Mouse (Mus musculus): Measurements from ENCODE around the gene Cks2. TPM values are rescaled to one million over a fixed set of nuclear protein-coding genes. Genes with fewer than 3 reads are reported as not detected.
A peak's percentile ranks its signal among the peaks of the same experiment; 100 is the strongest.

Gene Cks2
- polyA plus RNA-seq, 1 experiment, result 22.5 TPM

GRCm38 (mm10) chr13:51646362-51647027 is 1.5 kb downstream of the Cks2 start:
- peaks cover 56% of the 10 kb centered on the region for H3K4me1 ChIP-seq (ENCODE audit: control insufficient read depth)
- peak overlapping the region; percentile 87 for H3K4me3 ChIP-seq (replicated peaks)
- peaks cover 53% of the 10 kb centered on the region for H3K36me3 ChIP-seq (ENCODE audit: control insufficient read depth)
- TF ChIP-seq TAL1 (IDR thresholded peaks at IDR 0.05; ENCODE audit: low read length) (no peak), GATA1 (IDR thresholded peaks at IDR 0.05; ENCODE audit: low read length) (no peak)
- no peaks in the 10 kb centered on the region for H3K27me3 ChIP-seq (ENCODE audit: control insufficient read depth)
- no peaks in the 10 kb centered on the region for H3K9me3 ChIP-seq (ENCODE audit: control insufficient read depth, low read length)

- Histone ChIP-seq H3K9me3 (ENCODE audit: control insufficient read depth, low read length) (no peaks in the 10 kb centered on the region), H3K4me3 (replicated peaks) (peak overlapping the region; percentile 87), H3K36me3 (ENCODE audit: control insufficient read depth) (peaks cover 65% of the 10 kb centered on the region), H3K27me3 (ENCODE audit: control insufficient read depth) (no peaks in the 10 kb centered on the region), H3K4me1 (ENCODE audit: control insufficient read depth) (peaks cover 61% of the 10 kb centered on the region)
- no peak for TF ChIP-seq TAL1 (IDR thresholded peaks at IDR 0.05; ENCODE audit: low read length)
- TF ChIP-seq GATA1 (IDR thresholded peaks at IDR 0.05; ENCODE audit: low read length), result no peak
Observed at GRCm38 (mm10) chr13:51647770-51648169, 2.7 kb downstream of the Cks2 start.

GRCm38 (mm10) chr13:51648237-51648636 is 3.2 kb downstream of the Cks2 start:
- TF ChIP-seq GATA1 (IDR thresholded peaks at IDR 0.05; ENCODE audit: low read length), result peak; percentile 78
- no peak for TF ChIP-seq TAL1 (IDR thresholded peaks at IDR 0.05; ENCODE audit: low read length)
- Histone ChIP-seq H3K4me3 (replicated peaks) (peak overlapping the region; percentile 87), H3K27me3 (ENCODE audit: control insufficient read depth) (no peaks in the 10 kb centered on the region), H3K36me3 (ENCODE audit: control insufficient read depth) (peaks cover 70% of the 10 kb centered on the region), H3K9me3 (ENCODE audit: control insufficient read depth, low read length) (no peaks in the 10 kb centered on the region), H3K4me1 (ENCODE audit: control insufficient read depth) (peaks cover 66% of the 10 kb centered on the region)

- H3K27me3 ChIP-seq (ENCODE audit: control insufficient read depth), result no peaks in the 10 kb centered on the region
- peaks cover 57% of the 10 kb centered on the region for H3K4me1 ChIP-seq (ENCODE audit: control insufficient read depth)
- no peaks in the 10 kb centered on the region for H3K9me3 ChIP-seq (ENCODE audit: control insufficient read depth, low read length)
- no peak overlapping the region for H3K4me3 ChIP-seq (replicated peaks)
- TF ChIP-seq GATA1 (IDR thresholded peaks at IDR 0.05; ENCODE audit: low read length), result no peak
- TF ChIP-seq TAL1 (IDR thresholded peaks at IDR 0.05; ENCODE audit: low read length), result no peak
- peaks cover 85% of the 10 kb centered on the region for H3K36me3 ChIP-seq (ENCODE audit: control insufficient read depth)
Observed at GRCm38 (mm10) chr13:51649740-51650139, 4.7 kb downstream of the Cks2 start.

- Histone ChIP-seq H3K36me3 (ENCODE audit: control insufficient read depth) (peaks cover 96% of the 10 kb centered on the region), H3K27me3 (ENCODE audit: control insufficient read depth) (no peaks in the 10 kb centered on the region), H3K4me1 (ENCODE audit: control insufficient read depth) (peaks cover 56% of the 10 kb centered on the region), H3K9me3 (ENCODE audit: control insufficient read depth, low read length) (no peaks in the 10 kb centered on the region), H3K4me3 (replicated peaks) (peak within 1 kb of the TSS; percentile 92)
- TF ChIP-seq TAL1 (IDR thresholded peaks at IDR 0.05; ENCODE audit: low read length) (no peak), GATA1 (IDR thresholded peaks at IDR 0.05; ENCODE audit: low read length) (no peak)
Observed at GRCm38 (mm10) chr13:51651408-51652064, 6.5 kb downstream of the Cks2 start, which contains the start of gene Secisbp2. Secisbp2 (plus strand) TSS chr13:51651697.

- no peak overlapping the region for H3K4me3 ChIP-seq (replicated peaks)
- no peaks in the 10 kb centered on the region for H3K27me3 ChIP-seq (ENCODE audit: control insufficient read depth)
- TF ChIP-seq TAL1 (IDR thresholded peaks at IDR 0.05; ENCODE audit: low read length), result no peak
- TF ChIP-seq GATA1 (IDR thresholded peaks at IDR 0.05; ENCODE audit: low read length), result no peak
- H3K4me1 ChIP-seq (ENCODE audit: control insufficient read depth), result peaks cover 49% of the 10 kb centered on the region
- no peaks in the 10 kb centered on the region for H3K9me3 ChIP-seq (ENCODE audit: control insufficient read depth, low read length)
- H3K36me3 ChIP-seq (ENCODE audit: control insufficient read depth), result peaks cover 97% of the 10 kb centered on the region
Observed at GRCm38 (mm10) chr13:51653159-51653558, 8.1 kb downstream of the Cks2 start.

GRCm38 (mm10) chr13:51653961-51654360 is 8.9 kb downstream of the Cks2 start:
- no peaks in the 10 kb centered on the region for H3K9me3 ChIP-seq (ENCODE audit: control insufficient read depth, low read length)
- H3K36me3 ChIP-seq (ENCODE audit: control insufficient read depth), result peaks cover 97% of the 10 kb centered on the region
- H3K4me3 ChIP-seq (replicated peaks), result no peak overlapping the region
- H3K4me1 ChIP-seq (ENCODE audit: control insufficient read depth), result peaks cover 41% of the 10 kb centered on the region
- no peak for TF ChIP-seq TAL1 (IDR thresholded peaks at IDR 0.05; ENCODE audit: low read length)
- TF ChIP-seq GATA1 (IDR thresholded peaks at IDR 0.05; ENCODE audit: low read length), result no peak
- H3K27me3 ChIP-seq (ENCODE audit: control insufficient read depth), result no peaks in the 10 kb centered on the region

- TF ChIP-seq GATA1 (IDR thresholded peaks at IDR 0.05; ENCODE audit: low read length) (no peak), TAL1 (IDR thresholded peaks at IDR 0.05; ENCODE audit: low read length) (no peak)
- Histone ChIP-seq H3K9me3 (ENCODE audit: control insufficient read depth, low read length) (no peaks in the 10 kb centered on the region), H3K4me3 (replicated peaks) (no peak overlapping the region), H3K4me1 (ENCODE audit: control insufficient read depth) (peaks cover 19% of the 10 kb centered on the region), H3K36me3 (ENCODE audit: control insufficient read depth) (peaks cover 98% of the 10 kb centered on the region), H3K27me3 (ENCODE audit: control insufficient read depth) (no peaks in the 10 kb centered on the region)
Observed at GRCm38 (mm10) chr13:51656516-51657235, 11.6 kb downstream of the Cks2 start.

- TF ChIP-seq GATA1 (IDR thresholded peaks at IDR 0.05; ENCODE audit: low read length) (no peak), TAL1 (IDR thresholded peaks at IDR 0.05; ENCODE audit: low read length) (no peak)
- H3K36me3 ChIP-seq (ENCODE audit: control insufficient read depth), result peaks cover 98% of the 10 kb centered on the region
- no peak overlapping the region for H3K4me3 ChIP-seq (replicated peaks)
- peaks cover 6% of the 10 kb centered on the region for H3K4me1 ChIP-seq (ENCODE audit: control insufficient read depth)
- no peaks in the 10 kb centered on the region for H3K27me3 ChIP-seq (ENCODE audit: control insufficient read depth)
- H3K9me3 ChIP-seq (ENCODE audit: control insufficient read depth, low read length), result no peaks in the 10 kb centered on the region
Observed at GRCm38 (mm10) chr13:51658094-51658493, 13.1 kb downstream of the Cks2 start.
